Mouse (Mus musculus) limb, embryonic 10.5 days (tissue): ENCODE measurements around the gene Fgd5. TPM values are rescaled to one million over a fixed set of nuclear protein-coding genes. Genes with fewer than 3 reads are reported as not detected.

ENCODE experiments used
- DNase-seq: peaks from one replicate; pipeline ENCODE4 v3.0.0-alpha.2; 2017; ENCODE audit warnings: low spot score
- H3K27ac ChIP-seq: fragments of 300-500 bp; sonication (generic); 2 replicates; pipeline ENCODE4 v1.5.1; 2016; ENCODE audit warnings: mild to moderate bottlenecking
- H3K27me3 ChIP-seq: fragments of 300-500 bp; sonication (generic); 2 replicates; pipeline ENCODE4 v1.6.1; 2016; ENCODE audit warnings: low read depth, mild to moderate bottlenecking; ENCODE audit not compliant: poor library complexity, severe bottlenecking
- H3K36me3 ChIP-seq: fragments of 300-500 bp; sonication (generic); 2 replicates; pipeline ENCODE4 v1.6.1; 2016; ENCODE audit warnings: mild to moderate bottlenecking, moderate library complexity
- H3K4me1 ChIP-seq: fragments of 300-500 bp; sonication (generic); 2 replicates; pipeline ENCODE4 v1.6.1; 2016
- H3K4me3 ChIP-seq: fragments of 300-500 bp; sonication (generic); 2 replicates; pipeline ENCODE4 v1.5.1; 2016; ENCODE audit warnings: mild to moderate bottlenecking, moderate library complexity
- H3K9me3 ChIP-seq: fragments of 300-500 bp; sonication (generic); replicated peaks from 2 replicates; pipeline ENCODE4 v1.6.1; 2016; ENCODE audit warnings: mild to moderate bottlenecking
- WGBS: fragments of 180-500 bp; shearing (Covaris S2); methylation state at CpG from one replicate; pipeline ENCODE4 v1.1.7; 2016; 5-methylcytosine and 5-hydroxymethylcytosine counted together
- polyA plus RNA-seq: library from polyadenylated mRNA; unstranded; fragments of >200 nt; fragmentation: Nextera tagmentation; extraction: Ambion mirVana; gene quantifications from 2 replicates; pipeline ENCODE4 v1.2.1, GENCODE M21; 2016

The Fgd5 gene
- polyA plus RNA-seq, 1 experiment from 2014 or later, result 8.0 TPM

- Histone ChIP-seq H3K27me3 (peaks cover 68% of the 10 kb centered on the region), H3K36me3 (no peaks in the 10 kb centered on the region), H3K4me3 (peak overlapping the region; percentile 73), H3K4me1 (peaks cover 14% of the 10 kb centered on the region), H3K27ac (0 out of 2 replicates have a peak overlapping the region, but pooled peaks have one; percentile 14), H3K9me3 (no peaks in the 10 kb centered on the region)
- DNase-seq, result no peak
- WGBS, result 60% methylated on average over 3 of the region's 3 CpGs
Measured at GRCm38 (mm10) chr6:91980011-91980410, 1.3 kb downstream of the Fgd5 start.

GRCm38 (mm10) chr6:91990101-91990500, 11.4 kb downstream of the Fgd5 start:
- no peak overlapping the region for H3K27ac ChIP-seq
- WGBS, result 92% methylated on average over 8 of the region's 8 CpGs
- no peak overlapping the region for H3K4me3 ChIP-seq
- DNase-seq, result no peak
- 0 out of 2 replicates have a peak, but pooled peaks cover 11% of the 10 kb centered on the region for H3K27me3 ChIP-seq
- no peaks in the 10 kb centered on the region for H3K9me3 ChIP-seq
- 0 out of 2 replicates have a peak, but pooled peaks cover 6% of the 10 kb centered on the region for H3K36me3 ChIP-seq
- peaks cover 5% of the 10 kb centered on the region; the same call in 1 of the 2 replicates for H3K4me1 ChIP-seq

- Histone ChIP-seq H3K4me3 (no peak overlapping the region), H3K9me3 (no peaks in the 10 kb centered on the region), H3K27ac (no peak overlapping the region), H3K27me3 (no peaks in the 10 kb centered on the region), H3K36me3 (0 out of 2 replicates have a peak, but pooled peaks cover 3% of the 10 kb centered on the region), H3K4me1 (peaks cover 13% of the 10 kb centered on the region; the same call in 1 of the 2 replicates)
- 82% methylated on average over 2 of the region's 2 CpGs for WGBS
- no peak for DNase-seq
Measured at GRCm38 (mm10) chr6:91992823-91993222, 14.1 kb downstream of the Fgd5 start.

GRCm38 (mm10) chr6:91993795-91994505, 15.3 kb downstream of the Fgd5 start:
- Histone ChIP-seq H3K4me3 (no peak overlapping the region), H3K4me1 (peaks cover 13% of the 10 kb centered on the region; the same call in 1 of the 2 replicates), H3K27me3 (no peaks in the 10 kb centered on the region), H3K9me3 (no peaks in the 10 kb centered on the region), H3K36me3 (no peaks in the 10 kb centered on the region), H3K27ac (no peak overlapping the region)
- 76% methylated on average over 8 of the region's 8 CpGs for WGBS
- DNase-seq, result no peak

GRCm38 (mm10) chr6:91996072-91996471, 17.4 kb downstream of the Fgd5 start:
- DNase-seq, result no peak
- no peak overlapping the region for H3K27ac ChIP-seq
- peaks cover 13% of the 10 kb centered on the region; the same call in 1 of the 2 replicates for H3K4me1 ChIP-seq
- no peaks in the 10 kb centered on the region for H3K36me3 ChIP-seq
- no peaks in the 10 kb centered on the region for H3K9me3 ChIP-seq
- H3K4me3 ChIP-seq, result no peak overlapping the region
- no peaks in the 10 kb centered on the region for H3K27me3 ChIP-seq
- whole genome bisulfite sequencing, result 80% methylated on average over 8 of the region's 8 CpGs

- Histone ChIP-seq H3K9me3 (no peaks in the 10 kb centered on the region), H3K27ac (0 out of 2 replicates have a peak overlapping the region, but pooled peaks have one; percentile 66), H3K36me3 (no peaks in the 10 kb centered on the region), H3K4me1 (peaks cover 31% of the 10 kb centered on the region), H3K27me3 (no peaks in the 10 kb centered on the region), H3K4me3 (no peak overlapping the region)
- no peak for DNase-seq
- 94% methylated on average over 1 of the region's 1 CpGs for WGBS
Measured at GRCm38 (mm10) chr6:92002558-92003285, 24.0 kb downstream of the Fgd5 start.

- Histone ChIP-seq H3K4me1 (peaks cover 31% of the 10 kb centered on the region), H3K27me3 (no peaks in the 10 kb centered on the region), H3K9me3 (no peaks in the 10 kb centered on the region), H3K4me3 (no peak overlapping the region), H3K27ac (peak overlapping the region; percentile 66), H3K36me3 (no peaks in the 10 kb centered on the region)
- DNase-seq, result no peak
- 34% methylated on average over 2 of the region's 2 CpGs for WGBS
Measured at GRCm38 (mm10) chr6:92003646-92004045, 25.0 kb downstream of the Fgd5 start.

GRCm38 (mm10) chr6:92004137-92004805, 25.6 kb downstream of the Fgd5 start:
- 18% methylated on average over 6 of the region's 6 CpGs for WGBS
- Histone ChIP-seq H3K4me1 (peaks cover 31% of the 10 kb centered on the region), H3K4me3 (no peak overlapping the region), H3K9me3 (no peaks in the 10 kb centered on the region), H3K36me3 (no peaks in the 10 kb centered on the region), H3K27ac (peak overlapping the region; percentile 66), H3K27me3 (no peaks in the 10 kb centered on the region)
- DNase-seq, result peak; percentile 40

- Histone ChIP-seq H3K27me3 (no peaks in the 10 kb centered on the region), H3K27ac (no peak overlapping the region), H3K4me3 (no peak overlapping the region), H3K36me3 (no peaks in the 10 kb centered on the region), H3K9me3 (no peaks in the 10 kb centered on the region), H3K4me1 (peaks cover 31% of the 10 kb centered on the region)
- WGBS, result 24% methylated on average over 3 of the region's 3 CpGs
- DNase-seq, result no peak
Measured at GRCm38 (mm10) chr6:92004806-92005205, 26.1 kb downstream of the Fgd5 start.

- 88% methylated on average over 2 of the region's 2 CpGs for WGBS
Measured at GRCm38 (mm10) chr6:92010895-92011294, 32.2 kb downstream of the Fgd5 start.

GRCm38 (mm10) chr6:92012413-92012812, 33.7 kb downstream of the Fgd5 start:
- no peaks in the 10 kb centered on the region for H3K27me3 ChIP-seq
- no peak overlapping the region for H3K4me3 ChIP-seq
- DNase-seq, result no peak
- H3K36me3 ChIP-seq, result no peaks in the 10 kb centered on the region
- 90% methylated on average over 5 of the region's 5 CpGs for WGBS
- H3K9me3 ChIP-seq, result no peaks in the 10 kb centered on the region
- H3K27ac ChIP-seq, result no peak overlapping the region
- peaks cover 18% of the 10 kb centered on the region for H3K4me1 ChIP-seq

More at GRCm38 (mm10) chr6:92010895-92011294, 32.2 kb downstream of the Fgd5 start:
- no peaks in the 10 kb centered on the region for H3K27me3 ChIP-seq
- H3K4me3 ChIP-seq, result no peak overlapping the region
- no peaks in the 10 kb centered on the region for H3K36me3 ChIP-seq
- no peak for DNase-seq
- no peak overlapping the region for H3K27ac ChIP-seq
- H3K9me3 ChIP-seq, result no peaks in the 10 kb centered on the region
- H3K4me1 ChIP-seq, result peaks cover 18% of the 10 kb centered on the region

- no peak for DNase-seq
- no peaks in the 10 kb centered on the region for H3K9me3 ChIP-seq
- H3K27ac ChIP-seq, result no peak overlapping the region
- no peaks in the 10 kb centered on the region for H3K36me3 ChIP-seq
- no peak overlapping the region for H3K4me3 ChIP-seq
- peaks cover 18% of the 10 kb centered on the region for H3K4me1 ChIP-seq
- H3K27me3 ChIP-seq, result no peaks in the 10 kb centered on the region
- WGBS, result 95% methylated on average over 6 of the region's 6 CpGs
Measured at GRCm38 (mm10) chr6:92013035-92013434, 34.4 kb downstream of the Fgd5 start.

- 96% methylated on average over 3 of the region's 3 CpGs for WGBS
- H3K9me3 ChIP-seq, result no peaks in the 10 kb centered on the region
- peaks cover 18% of the 10 kb centered on the region for H3K4me1 ChIP-seq
- DNase-seq, result no peak
- no peaks in the 10 kb centered on the region for H3K36me3 ChIP-seq
- no peak overlapping the region for H3K27ac ChIP-seq
- no peak overlapping the region for H3K4me3 ChIP-seq
- H3K27me3 ChIP-seq, result no peaks in the 10 kb centered on the region
Measured at GRCm38 (mm10) chr6:92013620-92014019, 34.9 kb downstream of the Fgd5 start.
